Mouse (Mus musculus) layer of hippocampus, adult 8-10 months (tissue): Measurements from ENCODE around the gene Phactr4. TPM values are rescaled to one million over a fixed set of nuclear protein-coding genes. Genes with fewer than 3 reads are reported as not detected.
A peak's percentile ranks its signal among the peaks of the same experiment; 100 is the strongest.

Experiments
- DNase-seq, 2 experiments: peaks; one replicate each; pipeline ENCODE4 v3.0.0; 2022; ENCODE audit warnings: low spot score in 2 of 2
- total RNA-seq, 4 experiments: library from RNA; stranded (reverse); gene quantifications; 2 replicates each; pipeline ENCODE4 v1.2.4; 2022

Gene Phactr4
- total RNA-seq, 4 experiments from 2014 or later: 9.0 to 14.0 (median 12.6) TPM

DNA sequence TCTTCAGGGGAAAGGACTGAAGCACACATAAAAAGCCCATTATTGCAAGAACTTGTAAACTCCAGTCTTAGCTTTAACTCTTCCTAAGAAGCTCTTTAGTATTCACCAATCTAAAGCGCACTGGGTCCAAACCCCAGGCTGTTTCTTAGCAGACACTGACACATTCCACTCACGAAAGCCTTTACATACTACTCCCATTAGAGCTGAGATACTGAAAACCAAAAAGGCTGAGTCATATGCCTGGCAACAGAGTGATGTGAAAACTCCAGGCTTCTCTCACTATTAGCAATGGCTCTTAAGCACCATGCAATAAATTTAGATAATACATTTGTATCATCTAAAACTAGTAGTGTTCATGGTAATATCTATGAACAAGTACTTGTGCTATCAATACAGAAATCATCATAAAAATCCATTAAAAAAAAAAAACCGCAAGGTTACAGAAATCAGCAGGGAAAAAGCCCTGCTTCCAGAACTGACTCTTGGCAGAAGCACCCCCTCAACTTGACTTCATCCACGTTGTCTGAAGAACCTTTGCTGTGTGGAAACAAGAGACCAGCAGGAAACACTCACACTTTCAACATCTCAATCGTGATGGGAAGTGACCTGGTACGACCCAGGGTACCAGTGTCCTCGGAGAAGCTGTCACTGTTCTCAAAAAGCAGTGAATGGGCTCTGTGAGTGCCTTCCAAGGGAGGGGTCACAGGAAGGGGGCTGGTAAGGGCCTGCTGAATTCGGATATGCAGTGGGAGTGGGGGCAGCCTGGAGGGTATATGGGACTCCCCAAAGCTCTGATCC lies 52.1 kb downstream of the Phactr4 start:
- DNase-seq: no peak

DNA sequence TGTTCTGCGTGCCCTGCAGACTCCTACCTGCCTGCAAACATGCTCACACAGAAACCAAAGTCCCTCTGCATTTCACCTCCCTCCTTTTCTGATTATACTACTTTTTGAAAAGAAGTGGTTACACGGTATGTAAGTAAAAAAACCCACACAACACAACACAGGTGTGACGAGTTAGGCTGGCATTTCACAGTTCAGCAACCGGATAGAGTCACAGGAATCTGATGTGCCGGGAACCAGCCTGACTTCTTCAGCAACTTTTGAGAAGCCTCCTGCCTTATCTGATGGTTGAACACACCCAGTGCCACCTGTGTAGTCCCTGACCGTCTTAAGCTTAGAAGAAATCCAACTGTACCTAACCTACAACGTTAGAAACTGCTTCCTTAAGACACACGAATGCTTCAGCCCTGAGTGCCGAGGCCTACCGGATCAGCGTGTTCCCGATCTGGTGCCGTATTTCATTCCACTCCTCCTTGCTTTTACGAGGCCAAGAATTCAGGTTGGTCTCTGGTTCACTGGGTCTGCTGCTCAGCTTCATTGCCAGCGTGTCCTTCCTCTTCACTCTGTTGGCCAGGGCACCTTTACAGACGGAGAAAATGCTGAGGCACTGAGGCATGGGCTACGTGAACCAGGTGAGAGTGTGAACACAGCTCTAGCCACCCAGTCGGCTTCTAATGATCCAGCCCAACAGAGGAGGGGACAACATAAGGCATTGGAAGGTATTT lies 54.6 kb downstream of the Phactr4 start:
- no peak for DNase-seq

DNA sequence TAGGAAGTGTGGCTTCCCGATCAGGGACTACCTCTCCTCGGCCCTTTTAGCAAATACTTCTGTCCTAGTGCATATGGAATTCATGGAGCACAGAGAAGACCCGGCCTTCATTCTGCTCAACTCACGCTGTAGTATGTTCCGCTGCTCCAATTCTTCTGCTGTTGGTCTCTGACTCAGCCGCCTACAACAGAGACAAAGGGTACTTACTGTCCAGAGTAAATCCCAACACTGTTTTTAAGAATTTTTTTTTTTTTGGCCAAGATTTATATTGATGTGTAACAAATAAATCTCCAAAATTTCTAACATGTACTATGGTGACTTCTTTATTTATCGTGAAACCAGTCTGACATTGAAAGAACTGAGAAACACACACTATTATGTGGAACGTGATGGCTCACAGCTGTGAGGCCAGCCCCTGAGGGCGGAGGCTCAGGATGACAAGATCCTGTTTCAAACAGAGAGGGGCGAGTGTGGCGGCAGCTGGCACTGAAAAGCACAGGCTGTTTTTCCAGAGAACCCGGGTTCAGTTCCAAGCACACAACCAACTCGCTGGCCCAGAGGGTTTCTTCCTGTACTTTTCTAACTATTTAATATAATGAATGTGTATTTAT lies 56.7 kb downstream of the Phactr4 start:
- DNase-seq: no peak

DNA sequence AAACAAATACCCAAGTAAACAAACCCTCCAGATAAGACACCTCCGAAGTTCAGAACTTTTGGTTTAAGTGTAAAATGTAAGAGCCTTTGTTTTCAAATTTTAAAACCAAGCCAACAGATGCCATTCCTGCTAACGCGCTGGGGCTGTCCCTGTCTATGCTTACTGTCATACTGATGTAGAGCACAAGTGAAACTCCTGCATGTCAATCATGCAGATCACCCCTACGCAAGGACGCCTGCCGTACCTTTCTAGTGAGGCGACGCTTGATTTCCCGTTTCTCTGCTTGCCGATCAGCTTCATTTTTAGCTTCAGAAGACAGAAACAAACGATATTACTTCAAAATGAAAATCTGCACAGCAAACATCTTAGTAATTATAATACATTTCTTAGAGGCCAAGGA lies 58.8 kb downstream of the Phactr4 start:
- DNase-seq: no peak

DNA sequence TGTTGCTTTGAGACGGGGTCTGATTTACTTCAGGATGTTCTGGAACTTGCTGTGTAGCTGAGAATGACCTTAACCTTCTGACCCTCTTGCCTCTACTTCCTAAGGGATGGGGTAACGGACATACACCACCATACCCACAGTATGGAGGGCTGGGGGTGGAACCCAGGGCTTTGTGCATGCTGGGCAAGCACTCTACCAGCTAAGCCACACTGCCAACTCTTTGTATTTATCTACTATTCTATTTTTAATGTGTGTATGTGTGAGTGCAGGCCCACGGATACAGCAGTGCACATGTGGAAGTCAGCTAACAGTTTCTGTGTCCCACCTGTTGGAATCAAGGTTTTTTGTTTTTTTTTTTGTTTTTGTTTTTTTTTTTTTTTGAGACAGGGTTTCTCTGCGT lies 62.8 kb downstream of the Phactr4 start:
- no peak for DNase-seq

DNA sequence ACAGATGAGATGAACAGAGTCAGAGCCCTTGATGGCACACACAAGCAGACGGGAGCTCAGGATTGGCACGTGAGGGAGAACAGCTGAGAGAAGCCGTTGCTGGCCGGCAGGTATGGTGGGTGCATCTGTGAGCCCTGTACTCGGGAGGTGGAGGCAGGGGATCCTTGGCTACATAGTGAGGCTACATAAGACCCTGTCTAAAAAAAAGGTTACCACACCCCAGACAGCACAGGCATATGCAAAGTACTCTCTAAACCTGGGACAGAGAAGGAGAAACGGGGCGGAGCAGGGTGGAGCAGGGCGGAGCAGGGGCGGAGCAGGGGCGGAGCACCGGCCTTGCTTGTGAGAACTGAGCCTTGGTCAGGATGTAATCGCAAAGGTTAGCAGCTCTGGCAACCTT lies 66.1 kb downstream of the Phactr4 start:
- no peak for DNase-seq

DNA sequence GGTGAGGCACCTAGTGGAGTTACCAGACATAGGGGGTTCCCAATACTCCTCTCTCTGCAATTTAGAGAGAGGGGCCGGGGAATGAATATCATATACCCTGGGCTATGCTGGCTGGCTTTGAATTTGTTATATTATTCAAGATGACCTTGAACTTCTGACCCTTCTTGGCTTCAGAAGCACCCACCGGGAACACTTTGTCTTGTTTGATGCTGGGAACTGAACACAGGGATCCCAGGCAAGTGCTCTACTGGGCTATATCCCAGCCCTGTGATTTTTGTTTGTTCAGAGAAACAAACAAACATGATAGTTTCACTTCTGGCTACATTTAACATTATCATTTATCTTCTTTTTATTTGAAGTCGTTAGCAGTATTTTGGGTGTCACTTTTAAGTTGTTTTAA lies 66.9 kb downstream of the Phactr4 start:
- no peak for DNase-seq

DNA sequence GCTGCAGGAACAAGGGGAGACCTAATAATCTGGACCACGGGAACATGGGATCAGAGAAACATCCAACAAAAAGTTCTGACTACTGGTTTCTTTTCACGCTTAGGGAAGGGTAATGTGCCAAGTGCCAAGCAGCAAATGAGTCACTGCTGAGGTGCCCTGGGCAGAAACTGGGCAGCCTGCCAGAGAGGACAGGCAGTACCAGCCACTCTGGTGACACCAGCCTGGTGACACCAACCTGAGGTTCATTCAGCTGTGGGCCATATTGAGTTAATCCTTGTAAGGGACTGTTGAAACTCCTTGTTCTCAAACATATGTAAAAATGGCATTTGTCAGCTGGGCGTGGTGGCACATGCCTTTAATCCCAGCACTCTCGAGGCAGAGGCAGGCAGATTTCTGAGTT lies 67.7 kb downstream of the Phactr4 start:
- DNase-seq: no peak

DNA sequence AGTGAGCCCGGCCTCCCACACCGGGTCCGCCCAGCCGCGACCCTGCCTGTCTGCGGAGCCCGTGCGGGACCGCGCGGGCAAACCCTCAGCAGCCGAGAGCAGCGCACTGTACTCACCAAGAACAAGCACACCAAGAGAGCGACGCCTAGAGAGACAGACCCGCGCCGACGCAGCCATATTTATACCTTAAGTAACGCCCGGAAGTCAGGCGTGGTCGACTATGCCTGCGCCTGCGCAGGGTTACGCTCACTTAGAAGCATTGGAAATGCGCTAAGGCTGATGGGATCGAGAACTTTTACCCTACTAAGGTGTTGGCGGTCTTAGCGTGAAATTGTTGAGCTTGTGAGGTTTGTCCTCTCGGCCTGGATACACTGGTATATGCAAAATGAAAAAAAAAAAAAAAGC lies 68.8 kb downstream of the Phactr4 start, which contains the start of gene Rcc1:
Gene Rcc1 (minus strand): TSS at position 125 of the 405 bp plus-strand sequence.
- peak; percentile 82 to 90 for DNase-seq

DNA sequence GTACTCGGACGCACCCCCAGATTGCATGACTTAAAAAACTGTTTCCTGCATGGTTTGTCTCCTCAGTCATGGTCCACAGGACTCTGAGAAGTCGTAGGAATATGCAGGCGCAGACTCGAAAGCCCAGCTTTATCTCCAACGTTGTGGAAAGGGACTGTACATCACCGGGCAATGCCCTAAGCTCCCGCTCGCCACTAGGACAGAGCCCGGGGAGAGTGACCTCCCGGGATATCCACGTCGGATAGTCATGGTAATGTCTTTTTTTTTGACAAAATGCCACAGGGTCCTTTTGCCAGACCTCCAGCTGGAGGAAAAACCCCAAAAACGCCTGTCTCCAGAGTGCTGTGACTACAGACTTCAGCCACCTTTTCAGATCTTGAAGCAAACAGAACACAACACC lies 69.5 kb downstream of the Phactr4 start:
- no peak for DNase-seq

DNA sequence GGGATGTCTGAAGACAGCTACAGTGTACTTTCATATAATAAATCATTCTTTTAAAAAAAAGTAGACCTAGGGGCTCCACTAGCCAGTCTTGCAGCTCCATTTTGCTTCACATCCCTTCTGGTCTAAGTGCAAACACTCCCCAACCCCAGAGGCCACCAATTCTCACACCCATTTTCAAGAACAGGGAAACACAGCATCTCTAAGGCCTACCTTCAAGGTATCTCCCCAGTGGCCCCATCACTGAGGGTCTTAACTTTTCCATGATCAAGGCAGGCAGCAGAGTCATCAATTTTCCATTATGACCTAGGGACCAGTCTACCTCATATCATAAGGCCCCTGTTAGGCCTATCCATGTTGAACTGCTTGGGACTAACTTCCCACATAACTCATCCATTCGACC lies 70.9 kb downstream of the Phactr4 start:
- DNase-seq: no peak

DNA sequence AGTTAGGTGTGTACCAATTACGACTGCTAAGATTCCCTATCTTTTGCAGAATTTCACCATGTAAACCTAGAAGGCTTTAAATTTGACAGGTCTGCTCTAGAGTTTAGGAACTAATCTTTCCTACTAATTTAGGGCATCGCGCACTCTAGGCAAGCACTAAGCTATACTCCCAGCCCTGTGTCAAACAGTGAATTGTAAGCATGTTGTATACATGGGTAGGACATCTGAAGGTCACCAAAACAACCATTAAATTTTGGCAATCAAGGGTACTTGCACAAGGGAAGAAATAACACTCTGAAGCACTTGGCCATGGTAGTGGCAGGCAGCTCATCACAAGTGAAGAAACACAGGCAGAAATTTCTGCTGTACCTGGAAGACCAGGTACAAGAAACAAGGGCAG lies 71.4 kb downstream of the Phactr4 start:
- DNase-seq: no peak

DNA sequence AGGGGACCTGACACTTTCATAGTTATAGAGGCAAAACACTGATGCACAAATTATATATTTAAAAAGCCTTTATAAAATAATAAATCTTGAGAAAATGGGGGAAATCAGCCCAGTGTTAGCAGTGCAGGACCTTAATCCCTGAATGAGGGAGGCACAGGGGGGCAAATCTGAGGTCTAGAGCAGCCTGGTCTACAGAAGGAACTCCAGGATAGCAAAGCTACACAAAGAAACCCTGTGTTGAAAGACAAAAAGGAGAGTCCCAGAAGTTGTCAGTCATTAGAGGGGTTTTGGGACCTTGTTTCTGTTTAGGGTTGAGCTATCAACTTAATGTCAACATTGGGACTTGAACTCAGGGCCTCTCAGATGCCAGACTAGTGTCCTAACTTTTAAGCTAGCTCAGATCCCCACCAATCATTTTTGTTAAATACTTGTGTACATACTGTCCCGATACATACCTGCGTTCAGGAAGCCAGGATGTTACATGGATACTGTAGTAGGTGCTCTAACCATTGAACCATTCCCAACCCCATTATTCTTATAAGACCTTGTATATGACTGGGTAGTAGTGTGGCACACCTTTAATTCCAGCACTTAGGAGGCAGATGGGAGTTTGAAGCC lies 72.1 kb downstream of the Phactr4 start:
- no peak for DNase-seq

DNA sequence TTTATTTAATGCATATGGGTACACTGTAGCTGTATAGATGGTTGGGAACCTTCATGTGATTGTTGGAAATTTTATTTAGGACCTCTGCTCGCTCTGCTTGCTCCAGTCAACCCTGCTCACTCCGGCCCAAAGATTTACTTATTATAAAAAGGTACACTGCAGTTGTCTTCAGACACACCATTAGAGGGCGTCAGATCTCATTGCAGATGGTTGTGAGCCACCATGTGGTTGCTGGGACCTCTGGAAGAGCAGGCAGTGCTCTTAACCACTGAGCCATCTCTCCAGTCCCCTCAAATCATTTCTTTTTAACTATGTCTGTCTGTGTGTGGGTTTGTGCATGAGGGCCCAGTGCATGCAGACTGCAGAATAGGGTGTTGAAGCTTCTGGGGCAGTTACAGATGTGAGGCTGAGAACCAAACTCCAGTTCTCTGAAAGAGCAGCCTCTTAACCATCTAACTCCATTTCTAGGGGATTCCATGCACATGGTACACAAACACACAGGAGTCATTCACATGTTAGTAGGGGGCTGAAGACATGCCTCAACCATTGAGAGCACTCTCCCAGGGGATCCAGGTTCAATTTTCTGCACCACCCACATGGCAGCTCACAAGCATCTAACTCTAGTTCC lies 72.7 kb downstream of the Phactr4 start:
- DNase-seq: no peak

DNA sequence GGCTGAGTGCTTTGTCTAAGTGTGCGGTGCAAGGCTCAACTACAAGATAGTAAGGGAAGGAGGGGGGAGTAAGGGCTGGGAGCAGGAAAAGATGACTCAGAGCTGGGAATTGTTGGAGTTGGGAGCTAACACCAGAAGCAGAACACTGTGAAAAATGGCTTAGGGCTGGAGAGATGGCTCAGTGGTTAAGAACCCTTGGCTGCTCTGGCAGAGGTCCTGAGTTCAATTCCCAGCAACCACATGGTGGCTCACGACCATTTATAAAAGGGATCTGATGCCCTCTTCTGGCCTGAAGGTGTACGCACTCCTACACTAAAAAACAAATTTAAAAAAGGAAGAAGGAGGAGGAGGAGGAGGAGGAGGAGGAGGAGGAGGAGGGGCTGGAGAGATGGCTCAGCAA lies 75.6 kb downstream of the Phactr4 start:
- DNase-seq: no peak

DNA sequence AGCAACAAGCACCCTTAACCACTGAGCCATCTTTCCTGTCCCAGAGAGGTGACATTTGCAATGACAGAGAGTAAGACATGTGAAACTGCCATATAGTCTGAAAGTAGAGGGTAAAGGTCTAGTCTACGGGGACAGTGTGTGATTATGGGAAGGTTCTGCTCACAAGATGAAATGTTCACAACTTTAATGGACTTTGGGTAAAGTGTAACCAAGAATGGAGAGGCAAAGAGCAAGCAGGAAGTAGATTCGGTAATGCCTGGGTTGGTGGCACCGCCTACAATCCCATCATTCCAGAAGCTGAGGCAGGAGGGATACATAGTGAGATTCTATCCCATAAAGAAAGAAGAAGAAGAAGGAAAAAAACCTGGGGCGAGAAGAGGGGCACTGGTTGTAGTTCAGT lies 76.0 kb downstream of the Phactr4 start:
- DNase-seq: no peak

DNA sequence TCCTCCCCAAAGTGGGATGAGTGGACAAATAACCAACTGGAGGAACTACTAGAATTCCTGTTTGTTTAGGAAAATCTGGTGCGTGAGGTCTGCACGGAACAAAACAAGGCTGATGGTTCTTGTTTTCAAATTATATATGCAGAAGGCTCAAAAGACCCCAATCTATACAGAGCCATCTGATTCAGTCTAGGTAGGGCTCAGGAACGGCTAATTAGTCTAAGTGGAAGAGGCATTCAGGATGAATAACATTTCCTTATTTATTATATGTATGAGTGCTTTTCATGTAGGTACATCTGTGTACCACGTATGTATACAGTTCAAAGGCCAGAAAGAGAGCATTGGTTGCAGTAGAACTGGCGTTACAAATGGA lies 76.5 kb downstream of the Phactr4 start:
- DNase-seq: no peak

DNA sequence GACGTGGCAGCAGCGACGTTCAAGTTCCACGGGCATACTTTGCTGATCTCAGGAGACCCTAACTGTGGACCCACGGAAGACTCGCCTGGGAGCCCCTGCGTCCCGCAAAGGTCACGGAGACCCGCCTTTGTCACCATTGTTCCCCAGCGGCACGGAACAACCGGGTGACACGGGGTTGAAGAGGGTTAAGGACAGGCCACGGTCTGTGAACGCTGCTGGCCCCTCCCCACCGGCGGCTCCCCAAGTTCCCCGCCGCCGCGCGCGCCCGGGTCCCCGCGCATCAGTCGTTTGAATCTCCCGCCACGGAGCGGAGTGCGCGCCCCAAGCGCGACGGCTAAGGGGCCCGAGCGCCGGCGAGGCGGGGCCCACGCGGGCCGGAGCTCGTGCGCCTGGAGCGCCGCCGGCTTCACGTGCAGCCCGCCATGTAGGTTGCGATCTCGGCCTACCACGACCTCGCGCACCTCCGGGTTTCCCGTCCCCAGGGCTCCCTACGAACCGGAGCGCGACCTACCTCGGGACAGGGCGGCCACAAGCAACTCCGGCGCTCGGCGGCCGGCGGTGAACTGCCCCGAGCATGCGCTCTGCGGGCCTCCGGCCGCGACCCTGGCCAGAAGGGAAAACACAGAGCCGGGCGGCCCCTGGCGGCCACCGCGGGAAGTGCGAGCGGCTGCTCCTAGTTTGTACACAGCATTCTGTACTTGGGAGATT lies 77.0 kb downstream of the Phactr4 start:
- DNase-seq: peak; percentile 82 to 95

DNA sequence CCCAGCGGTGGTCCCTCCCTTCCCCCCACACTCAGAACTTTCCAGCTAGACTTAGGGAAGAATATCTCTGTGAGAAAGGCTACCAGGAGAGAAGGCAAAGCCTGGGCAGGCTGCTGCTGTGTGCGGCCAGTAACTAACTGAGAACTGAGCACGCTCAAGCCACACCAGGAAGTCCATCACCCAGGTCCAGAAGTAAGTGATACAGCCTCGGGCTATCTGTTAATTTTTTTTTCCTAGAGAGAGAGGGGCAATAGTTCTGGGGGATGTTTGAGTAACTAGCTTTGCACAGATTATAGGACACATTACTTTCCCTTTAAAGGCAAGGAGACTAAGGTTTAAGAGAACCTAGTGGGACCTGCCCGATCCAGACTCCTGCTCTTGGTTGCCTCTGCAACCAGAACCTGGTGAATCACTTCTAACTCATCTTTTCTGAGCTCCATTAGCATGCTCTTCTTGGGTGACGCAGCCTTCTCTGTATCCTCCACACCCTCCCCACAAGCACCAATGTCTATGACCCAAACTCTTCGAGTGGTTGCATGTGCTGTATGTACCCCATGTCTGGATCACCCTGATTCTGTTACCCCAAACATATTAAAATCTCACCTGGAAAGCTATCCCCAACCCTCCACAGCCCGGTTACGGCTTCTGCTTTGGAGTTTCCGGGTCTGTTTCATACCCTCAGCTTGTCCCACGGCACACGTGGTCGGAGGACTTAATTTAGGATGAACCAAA lies 77.7 kb downstream of the Phactr4 start:
- DNase-seq: no peak

DNA sequence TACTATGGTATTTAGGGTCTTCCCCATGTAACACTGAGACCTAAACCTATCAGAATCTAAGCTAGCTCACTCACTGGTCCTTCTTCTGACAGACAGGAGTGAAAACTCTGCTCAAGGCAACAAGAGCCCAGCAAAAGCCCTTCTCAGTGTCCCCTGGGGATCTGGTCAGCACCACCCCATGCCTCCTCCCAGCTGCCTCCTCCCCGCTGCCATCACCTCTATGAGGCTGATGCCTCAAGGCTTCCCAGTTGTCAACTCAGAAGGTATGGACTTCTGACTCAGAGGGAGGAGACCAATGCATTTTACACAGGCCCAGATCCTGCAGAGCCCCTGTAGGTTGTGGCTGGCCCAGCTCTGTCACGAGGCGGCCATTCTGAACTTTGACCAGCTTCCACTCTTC lies 80.8 kb downstream of the Phactr4 start:
- DNase-seq: no peak
